Mouse (Mus musculus): ENCODE data around the gene Rab30.

Gene Rab30

DNA sequence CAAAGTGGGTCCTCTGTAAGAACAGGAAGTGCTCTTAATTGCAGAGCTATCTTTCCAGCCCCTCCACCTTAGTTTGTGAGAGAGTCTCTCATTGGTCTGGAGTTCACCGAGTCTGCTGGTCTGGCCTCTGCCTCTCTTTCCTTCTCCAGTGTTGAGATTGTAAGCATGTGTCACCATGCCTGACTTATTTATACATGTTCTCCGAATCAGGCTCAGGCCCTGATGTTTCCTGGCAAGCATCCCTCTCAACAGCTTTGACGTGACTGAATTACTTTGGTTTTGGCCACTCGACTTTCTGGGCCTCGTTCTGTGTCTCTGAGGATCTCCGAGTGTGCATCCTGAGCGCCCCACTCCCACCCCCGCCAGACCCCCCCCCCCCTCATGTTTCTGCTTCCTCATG, 55.4 kb downstream of the Rab30 start:
- DNase-seq (ENCODE audit: low read depth, low spot score), result no peak

DNA sequence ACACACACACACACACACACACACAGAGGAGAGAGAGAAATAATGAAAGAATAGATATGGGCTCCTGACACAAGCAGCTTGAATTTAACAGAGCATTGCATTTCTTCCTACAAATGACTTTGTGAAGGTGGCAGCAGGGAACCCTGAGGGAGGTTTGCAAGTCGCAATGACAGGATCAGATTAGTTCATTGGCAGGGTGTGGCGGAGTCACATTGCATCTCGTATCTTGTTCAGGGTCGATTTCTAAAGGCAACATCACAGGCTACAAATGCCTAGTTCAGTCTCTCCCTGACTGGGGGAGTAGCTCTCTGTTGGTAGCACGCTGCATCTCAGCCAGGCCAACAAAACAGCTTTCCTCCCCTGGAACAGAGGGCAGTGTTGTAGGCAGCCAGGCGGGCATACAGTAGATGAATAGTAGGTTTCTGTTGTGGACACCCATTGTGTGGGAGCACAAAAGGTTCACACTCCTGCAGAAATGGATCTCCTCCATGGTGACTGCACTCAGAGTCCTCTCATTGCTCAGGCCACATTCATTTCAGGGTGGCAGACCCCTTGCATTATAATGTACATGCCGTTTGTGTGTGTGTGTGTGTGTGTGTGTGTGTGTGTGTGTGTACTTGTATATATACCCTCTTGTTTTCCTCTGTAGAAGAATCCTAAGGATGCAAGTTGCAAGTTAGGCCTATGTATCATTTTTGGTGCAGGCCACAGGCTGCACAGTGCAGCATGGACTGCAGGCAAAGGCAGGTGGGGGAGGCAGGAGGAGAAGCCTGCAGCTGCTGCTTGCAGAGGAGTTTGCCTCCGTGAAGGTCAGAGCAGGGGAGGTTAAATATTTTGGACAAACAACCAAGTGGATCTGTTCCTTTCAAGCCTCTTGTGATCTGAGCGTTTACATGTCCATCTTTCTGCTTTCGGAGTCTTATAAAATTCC, 58.5 kb downstream of the Rab30 start:
- no peak for DNase-seq (ENCODE audit: low read depth, low spot score)

DNA sequence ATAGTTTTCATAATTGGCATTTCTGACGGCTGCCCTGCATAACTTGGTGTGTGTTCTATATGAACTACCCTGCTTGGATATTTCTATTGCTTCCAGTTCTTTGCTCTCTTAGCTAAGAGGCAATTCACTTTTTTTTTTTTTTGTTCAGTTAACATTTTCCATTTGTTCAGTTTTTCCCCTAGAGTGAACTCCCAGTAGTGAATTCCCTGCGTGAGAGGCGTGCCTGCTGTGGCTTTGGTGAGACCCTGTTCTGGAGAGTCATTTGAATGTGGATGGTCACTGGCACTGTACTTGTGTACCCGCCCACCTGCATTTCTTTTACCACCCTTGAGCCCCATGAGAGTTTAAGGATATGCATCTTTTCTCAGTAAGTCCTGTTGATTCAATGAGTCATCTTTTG, 60.8 kb downstream of the Rab30 start:
- DNase-seq (ENCODE audit: low read depth, low spot score), result no peak

DNA sequence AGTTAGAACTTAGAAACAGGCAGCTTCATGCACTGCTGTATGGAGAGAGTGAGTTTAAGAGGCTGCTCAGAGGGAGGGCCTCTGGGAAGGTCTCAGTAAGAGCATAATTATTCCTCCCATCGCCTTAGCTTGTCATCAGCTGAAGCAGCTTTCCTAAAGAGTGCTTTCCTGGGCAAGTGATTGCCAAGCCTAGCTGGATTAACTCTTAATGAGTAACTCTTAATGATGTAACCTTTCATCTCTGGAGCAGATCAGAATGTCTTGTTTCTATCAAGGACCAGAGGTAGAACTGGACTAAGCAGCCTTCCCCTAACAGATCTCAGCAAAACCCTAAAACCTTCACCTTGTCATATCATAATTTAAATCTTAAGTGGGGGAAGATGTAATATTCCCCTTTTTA, 61.8 kb downstream of the Rab30 start:
- no peak for DNase-seq (ENCODE audit: low read depth, low spot score)

DNA sequence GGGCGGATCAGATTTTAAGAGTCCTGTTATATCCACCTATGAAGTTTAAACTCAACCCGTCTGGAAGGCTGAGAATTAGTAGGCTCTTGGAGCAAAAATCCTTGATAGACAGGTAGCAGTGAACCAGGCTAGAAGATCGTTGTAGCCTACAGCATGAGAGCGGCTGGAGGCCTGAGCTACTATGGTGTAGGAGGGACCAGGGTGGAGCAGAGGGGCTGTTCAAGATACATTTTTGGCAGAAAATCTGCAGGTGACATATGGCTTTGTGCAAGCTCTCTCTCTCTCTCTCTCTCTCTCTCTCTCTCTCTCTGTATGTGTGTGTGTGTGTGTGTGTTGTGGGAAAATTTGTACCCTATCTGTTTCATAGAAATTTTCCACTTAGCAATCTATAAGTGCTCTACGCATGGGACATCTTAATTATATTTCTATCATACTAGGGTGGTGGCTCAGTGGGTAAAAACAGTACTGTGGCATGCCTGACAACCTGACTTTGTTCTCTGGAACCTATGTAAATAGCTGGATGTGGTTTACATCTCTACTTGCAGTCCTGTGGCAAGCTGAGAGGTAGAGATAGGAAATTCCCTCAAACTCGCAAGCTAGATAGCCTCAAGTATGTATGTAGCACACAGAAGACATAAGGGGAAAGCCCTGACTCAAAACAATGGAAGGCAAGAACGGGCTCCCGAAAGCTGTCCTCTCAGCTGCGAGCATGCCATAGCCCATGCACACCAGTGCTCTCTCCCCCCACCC, 63.7 kb downstream of the Rab30 start:
- no peak for DNase-seq (ENCODE audit: low read depth, low spot score)

DNA sequence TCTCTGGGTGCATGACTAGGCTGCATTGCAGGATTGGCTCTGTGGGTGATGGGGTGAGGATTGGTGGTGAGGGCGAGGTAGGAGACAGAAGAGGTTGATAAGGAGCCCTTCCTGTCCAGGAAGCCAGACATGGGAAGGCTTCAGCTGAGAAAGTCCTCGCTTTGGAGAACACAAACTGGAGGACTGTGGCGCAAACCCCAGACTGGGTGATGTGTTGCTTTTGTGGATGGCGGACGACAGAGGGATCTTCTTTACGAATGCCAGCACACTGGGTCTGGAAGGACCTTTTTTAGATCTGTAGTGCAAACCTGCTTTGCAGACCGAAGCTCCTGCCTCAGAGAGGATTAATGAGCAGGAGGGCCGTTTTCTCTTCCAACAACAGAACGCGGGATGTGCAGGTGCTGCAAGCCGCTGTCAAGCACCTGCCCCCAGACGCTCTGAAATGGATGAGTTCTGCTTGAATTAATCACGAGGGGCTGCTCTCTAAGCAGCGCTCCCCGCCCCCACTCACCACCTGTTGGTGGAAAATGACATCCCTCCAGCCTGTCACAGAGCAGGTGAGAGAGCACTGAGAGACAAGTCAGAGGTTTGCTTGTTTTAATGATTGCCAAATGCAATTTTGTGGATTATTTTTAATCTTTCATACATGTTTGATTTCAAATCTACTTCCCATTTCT, 65.2 kb downstream of the Rab30 start:
- DNase-seq (ENCODE audit: low read depth, low spot score), result no peak

DNA sequence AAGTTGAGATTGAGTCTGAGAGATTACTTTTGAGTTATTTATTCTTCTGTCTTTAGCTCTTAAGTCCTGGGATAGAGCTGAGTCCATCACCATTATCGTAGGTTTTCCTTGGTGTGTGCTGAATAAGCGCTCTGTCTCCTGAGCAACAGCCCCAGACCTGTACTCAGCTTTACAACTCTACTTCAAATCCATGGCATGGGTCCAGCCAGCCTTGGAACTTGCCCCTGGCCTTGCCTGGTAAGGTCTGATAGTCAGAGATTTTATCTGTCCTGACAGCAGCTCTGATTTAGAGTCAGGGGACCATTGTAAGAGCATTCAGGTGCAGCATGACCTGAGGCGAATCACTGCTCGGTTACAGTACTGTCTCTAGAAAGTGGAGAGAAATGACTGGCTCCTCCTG, 66.1 kb downstream of the Rab30 start:
- DNase-seq (ENCODE audit: low read depth, low spot score), result no peak

DNA sequence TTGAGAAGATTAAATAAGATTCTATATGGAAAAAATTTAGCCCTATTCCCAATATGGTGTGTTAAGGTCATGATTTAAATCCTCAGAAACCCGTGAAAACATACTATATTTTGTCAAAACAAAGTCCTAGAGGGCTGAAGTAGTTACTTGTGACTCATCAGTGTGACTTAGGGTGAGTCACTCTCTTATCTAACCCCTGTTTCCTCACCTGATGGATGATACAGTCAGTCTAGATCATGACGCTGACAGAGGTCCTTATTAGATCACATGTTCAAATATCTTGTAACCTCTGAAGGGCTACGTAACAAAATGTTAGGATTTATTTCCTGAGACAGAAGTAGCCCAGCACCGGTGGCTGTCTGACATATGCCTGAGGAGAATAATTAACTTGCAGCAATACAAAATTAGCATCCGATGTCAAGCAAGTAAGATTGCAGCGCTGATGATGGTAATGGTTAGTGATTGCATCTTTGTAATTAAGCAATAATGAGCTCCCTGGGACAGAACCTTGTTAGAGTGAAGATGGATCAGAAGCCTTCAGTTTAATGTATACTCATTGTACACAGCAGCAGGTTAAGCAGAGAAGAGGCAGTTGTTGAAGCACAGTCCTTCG, 70.4 kb downstream of the Rab30 start:
- no peak for DNase-seq (ENCODE audit: low read depth, low spot score)

DNA sequence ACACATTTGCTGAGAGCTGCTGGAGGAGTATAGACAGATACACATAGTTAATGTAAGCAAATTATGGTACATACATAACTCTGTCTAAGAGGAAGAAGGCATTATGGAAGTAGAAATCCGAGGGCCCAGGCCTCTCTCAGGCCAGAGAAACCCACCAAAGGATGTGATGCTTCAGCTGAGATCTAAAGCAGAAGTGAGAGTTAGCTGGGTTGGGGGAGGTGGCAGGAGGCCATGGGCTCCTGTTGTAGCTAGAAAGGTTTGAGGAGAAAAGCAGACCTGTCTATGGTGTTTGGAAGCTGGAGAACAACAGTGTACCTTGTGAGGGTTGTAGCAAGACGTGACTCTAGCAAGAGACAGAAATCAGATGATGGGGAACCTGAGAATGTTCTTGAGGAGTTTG, 75.8 kb downstream of the Rab30 start:
- no peak for DNase-seq (ENCODE audit: low read depth, low spot score)

DNA sequence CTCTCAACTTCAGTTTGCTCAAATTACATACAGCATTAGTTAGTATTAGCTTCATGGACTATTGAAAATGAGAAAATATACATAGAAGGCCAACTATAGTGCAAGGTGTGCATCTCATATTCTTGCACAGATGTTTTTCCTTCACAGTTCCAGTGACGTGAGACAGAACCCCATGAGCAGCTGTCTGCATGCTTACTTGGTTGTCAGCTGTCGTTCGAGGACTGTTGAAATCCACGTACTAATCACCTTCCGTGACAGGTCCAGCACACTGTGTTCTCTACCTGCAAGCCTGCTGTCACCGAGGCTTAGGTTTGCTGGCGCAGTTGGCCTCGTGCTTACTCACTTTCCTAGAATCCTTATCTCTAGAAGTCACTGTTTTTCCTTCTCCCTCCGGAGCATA, 76.5 kb downstream of the Rab30 start:
- DNase-seq (ENCODE audit: low read depth, low spot score), result no peak

DNA sequence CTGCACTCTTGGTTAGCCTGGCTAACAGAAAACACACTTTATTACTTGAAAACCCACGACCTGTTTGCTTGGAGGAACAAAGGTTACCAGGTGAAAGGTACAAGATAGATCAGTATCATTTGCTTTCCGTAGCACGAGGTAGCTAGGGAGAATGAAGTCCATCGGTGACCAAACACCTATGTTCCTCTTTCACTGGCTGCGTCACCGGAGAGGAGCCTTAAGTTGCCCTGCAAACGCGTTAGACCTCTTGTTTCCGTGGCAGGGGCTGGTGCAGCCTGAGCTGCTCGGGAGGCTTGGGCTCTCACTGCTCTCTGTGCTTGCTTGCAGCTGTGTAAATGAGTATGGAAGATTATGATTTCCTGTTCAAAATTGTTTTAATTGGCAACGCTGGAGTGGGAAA, 78.3 kb downstream of the Rab30 start:
- no peak for DNase-seq (ENCODE audit: low read depth, low spot score)

DNA sequence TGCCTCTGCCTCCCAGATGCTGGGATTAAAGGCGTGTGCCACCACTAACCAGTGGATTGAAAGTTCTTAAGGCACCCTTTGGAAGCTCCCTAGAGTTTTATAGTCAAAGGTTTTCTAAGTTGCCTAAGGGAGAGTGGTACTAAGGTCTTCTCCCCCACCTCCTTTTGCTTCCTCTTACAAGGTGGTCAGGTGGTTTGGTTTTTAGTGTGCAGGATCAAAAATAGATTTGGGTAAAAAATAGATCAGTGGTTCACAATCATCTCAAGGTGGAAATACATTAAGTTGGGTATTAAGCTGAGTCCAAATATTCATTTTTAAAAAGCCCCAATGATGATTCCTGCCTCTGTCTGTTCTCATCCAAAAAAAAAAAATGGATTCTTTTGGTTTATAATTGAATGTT, 79.0 kb downstream of the Rab30 start:
- no peak for DNase-seq (ENCODE audit: low read depth, low spot score)

DNA sequence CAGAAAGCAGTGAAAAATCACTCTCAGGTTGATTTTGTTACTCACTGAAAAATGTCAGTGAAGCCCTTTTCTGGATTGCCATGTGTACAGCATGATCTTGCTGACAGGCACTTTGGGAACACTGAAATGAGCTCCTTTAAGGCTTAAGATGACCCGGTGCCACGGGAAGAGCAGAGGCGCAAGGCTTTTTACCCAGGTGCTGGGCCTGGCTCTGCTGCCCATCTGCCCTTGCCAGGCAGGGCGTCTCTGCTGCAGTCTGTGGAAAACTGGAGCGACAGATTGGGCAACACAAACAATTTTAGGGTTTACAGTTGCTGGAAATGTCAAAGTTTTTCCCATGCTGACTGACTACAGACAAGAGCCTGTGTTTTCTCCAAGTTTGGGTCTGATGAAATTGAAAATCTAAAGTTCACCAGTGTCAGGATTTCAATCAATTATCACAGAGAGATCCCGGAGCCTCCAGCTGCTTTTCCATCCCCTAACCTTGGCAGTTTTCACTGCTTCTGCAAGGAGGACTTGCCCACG, 79.6 kb downstream of the Rab30 start:
- DNase-seq (ENCODE audit: low read depth, low spot score), result no peak

DNA sequence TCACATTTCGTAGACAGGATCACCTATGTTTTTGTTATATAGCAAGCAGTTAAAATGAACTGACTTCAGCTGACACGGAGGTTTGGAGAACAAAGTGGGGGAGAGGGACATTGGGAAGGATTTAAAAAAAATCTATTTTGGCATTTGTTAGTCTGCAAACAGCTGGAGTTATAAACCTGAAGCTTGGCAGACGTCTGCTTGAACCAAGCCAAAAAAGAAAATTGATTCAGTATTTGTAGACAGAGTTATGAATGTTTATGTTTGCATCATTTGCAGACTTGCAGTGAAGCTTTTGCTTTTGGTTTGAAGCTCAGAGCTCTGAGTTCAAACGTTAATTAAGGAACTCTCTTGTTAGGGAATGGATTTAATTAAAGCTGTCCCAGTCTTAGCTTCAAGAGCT, 80.5 kb downstream of the Rab30 start:
- no peak for DNase-seq (ENCODE audit: low read depth, low spot score)

DNA sequence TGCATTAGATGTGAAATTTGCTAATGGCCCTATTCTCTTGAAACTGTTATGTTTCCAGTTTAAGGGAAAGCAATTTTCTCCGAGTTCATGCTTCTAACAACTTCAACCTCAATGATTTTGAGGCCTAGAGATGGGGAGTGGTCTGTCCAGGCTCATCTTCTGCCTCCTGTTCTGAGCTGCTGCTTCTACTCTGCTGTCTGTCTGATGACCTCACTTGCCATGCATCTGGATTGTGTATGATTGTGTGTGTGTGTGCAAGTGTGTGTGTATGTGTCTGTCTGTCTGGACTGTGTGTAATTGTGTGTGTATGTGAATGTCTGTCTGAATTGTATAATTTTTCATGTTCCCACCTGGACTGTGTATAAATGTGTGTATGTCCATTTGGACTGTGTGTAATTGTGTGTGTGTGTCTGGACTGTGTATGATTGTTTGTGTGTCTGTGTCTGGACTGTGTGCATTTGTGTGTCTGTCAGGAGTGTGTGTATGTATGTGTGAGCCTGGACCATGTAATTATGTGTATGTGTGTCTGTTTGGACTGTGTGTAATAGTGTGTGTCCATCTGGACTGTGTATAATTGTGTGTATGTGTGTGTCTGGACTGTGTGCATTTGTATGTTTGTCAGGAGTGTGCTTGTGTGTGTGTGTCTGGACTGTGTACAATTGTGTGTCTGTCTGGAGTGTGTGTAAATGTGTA, 81.2 kb downstream of the Rab30 start:
- no peak for DNase-seq (ENCODE audit: low read depth, low spot score)

DNA sequence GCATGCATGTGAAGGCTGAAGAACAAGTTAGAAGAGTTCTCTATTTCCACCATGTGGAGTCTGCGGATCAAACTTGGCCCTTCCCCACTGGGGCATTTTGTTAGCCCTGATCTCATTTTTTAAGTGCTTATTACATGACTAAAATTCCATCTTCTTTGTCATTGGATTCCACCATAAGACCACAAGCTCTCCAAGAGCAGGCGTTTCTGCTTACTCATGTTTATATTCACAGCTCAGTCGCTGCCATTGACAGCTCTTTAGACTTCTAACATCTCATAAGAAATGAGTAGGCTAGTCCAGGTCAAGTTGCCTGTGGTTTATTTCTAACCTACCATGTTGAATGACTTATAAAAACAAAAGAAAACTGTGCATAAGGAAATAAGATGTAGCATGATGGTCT, 84.8 kb downstream of the Rab30 start:
- no peak for DNase-seq (ENCODE audit: low read depth, low spot score)

DNA sequence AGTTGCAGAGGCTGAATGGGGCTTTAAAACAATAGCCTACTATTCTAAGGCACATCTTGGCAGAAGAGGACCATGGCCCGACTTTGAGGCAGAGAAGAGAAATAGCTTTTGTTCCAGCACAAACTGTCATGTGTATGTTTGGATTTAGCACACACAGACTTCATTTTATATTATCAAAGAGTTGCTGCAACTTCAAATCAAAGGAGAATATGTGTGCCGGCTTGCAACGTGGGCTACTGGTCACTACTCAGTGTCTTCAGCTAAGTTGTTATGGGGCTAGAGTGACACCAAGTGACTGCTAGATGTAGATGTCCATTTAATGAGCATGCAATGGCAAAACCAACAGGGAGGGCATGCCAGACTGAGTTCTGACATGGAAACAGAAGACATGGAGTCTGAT, 86.6 kb downstream of the Rab30 start:
- no peak for DNase-seq (ENCODE audit: low read depth, low spot score)

DNA sequence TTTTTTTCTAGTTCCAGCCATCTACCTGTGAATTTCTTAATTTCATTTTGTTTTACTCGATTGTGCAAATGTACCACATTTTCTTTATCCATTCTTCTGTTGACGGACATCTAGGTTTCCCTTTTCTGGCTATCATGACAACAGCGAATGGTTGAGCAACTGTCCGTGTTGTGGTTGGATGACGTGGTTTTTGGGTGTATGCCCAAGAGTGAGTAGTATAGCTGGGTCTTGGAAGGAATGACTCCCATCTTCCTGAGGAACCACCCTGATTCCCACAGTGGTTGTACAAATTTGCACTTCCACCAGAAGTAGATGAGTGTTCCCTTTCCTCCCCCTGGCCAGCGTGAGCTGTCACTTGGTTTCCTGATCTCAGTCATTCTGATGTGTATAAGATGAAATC, 91.0 kb downstream of the Rab30 start:
- DNase-seq (ENCODE audit: low read depth, low spot score), result no peak

DNA sequence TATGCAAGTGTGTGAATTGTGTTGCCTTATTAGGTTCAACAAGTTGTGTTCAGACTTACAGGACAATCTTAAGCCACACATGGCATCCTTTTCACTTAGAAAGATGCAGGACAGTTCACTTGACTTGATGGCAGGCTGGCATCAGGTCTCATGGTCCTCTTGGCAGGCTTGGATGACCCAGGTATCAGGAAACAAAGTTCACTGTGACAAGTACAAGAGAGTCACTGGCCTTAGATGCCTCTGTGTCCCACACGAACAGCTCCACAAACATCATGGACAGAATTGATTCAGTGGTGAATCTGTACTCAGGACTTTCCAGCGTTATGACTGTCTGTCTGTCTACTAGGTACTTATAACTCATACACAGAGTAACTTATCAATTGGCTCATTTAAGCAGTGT, 93.0 kb downstream of the Rab30 start:
- DNase-seq (ENCODE audit: low read depth, low spot score), result no peak

DNA sequence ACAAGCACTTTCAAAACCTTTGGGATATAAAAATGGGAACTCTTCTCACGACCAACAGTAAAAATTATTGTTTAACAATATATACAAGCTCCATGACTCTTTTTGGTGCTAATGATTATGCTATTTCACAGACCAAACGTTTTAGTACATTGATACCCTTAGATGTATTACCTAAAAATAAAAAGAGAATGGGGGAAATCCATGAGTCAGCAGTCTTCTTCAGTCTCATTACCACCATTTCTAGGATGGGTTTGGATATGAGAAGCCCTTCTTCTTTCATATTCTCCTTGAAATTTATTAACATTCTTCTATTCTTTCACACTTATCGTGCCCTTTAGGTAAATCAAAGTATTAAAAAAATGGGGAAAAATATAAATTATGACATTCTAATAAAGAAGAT, 95.0 kb downstream of the Rab30 start:
- DNase-seq (ENCODE audit: low read depth, low spot score), result no peak

DNA sequence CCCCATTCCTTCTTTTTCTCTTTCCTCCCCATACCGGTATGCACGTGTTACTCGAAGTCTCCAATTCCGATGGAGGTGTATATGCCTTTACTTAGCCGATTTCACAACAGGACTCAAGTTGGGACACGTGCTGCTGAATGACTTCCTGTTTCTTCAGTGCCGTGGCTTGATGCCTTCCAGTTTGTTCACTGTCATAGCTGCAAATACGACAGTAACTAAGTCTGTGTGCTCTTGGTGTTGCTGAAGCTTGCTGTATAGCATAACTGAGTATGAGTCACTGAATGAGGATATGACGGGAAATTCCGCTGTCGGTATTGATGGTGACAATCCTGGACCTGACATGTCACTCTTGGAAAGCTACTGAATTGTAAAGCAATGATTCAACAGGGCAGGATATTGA, 95.8 kb downstream of the Rab30 start:
- no peak for DNase-seq (ENCODE audit: low read depth, low spot score)

Measured in embryo, embryonic 11.5 days (tissue).